Mouse (Mus musculus) embryo, embryonic 10.5 days (tissue): ENCODE results near the gene Krtap16-1.

Experiments
- DNase-seq: peaks from one replicate; pipeline ENCODE4 v3.0.0-alpha.2; 2015; ENCODE audit warnings: low spot score

Gene Krtap16-1

DNA sequence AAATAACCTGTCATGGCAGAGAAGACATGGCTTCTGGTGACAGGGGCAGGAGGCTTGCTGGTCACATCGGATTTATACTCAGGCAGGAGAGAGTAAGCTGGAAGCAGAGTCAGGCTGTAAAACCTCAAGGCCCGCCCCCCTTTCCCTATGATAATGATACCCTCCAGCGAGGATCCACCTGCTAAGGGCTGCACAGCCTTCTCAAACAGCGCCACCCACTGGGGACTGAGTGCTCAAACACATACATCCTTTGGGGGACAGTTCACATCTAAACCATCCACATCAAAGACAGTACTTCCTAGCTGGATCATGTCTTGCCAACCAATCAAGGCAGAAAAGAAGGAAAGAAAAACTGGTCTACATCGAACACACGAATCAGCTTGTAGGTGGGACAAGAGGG is 22.2 kb downstream of the Krtap16-1 start:
- peak; percentile 21 for DNase-seq

DNA sequence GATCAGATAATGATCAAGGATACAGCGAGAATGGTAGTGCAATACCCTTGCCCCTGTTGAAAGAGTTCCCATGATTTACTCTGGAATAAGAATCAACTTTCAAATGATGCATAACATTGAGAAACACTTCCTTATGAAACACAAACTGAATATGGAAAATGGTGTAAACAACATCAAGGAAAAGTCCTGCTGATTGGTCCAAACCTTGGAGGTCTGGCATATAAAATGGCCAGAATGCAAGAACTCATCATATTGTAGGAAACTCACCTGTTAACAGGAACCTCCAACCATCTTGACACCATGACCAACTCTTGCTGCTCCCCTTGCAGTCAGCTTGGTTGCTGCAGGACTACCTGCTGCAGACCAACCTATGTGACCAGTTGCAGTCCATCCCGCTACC is 38.2 kb downstream of the Krtap16-1 start, which contains the start of gene Krtap9-5:
Gene Krtap9-5, plus strand, starts transcription at position 301 of the 400 bp plus-strand sequence.
- DNase-seq, result no peak

- DNase-seq, result no peak
These were observed 48.6 kb downstream of the Krtap16-1 start for GRCm38 (mm10) chr11:99937751-99938264.

DNA sequence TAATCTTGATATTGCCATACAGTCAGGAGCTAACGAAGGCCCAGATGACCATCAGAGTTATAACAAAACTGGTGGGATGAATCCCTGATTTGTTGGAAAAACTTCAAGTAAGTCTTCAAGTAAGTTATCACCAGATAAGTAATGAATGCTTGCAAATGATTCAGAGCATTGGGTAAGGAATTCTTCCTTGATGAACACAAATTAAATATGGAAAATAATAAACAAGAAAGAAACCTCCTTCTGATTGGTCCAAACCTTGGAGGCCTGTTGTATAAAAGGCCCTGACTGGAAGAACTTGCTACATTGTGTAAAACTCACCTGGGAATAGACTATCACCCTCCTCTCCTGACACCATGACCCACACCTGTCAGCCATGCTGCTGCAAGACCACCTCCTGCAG is 50.4 kb downstream of the Krtap16-1 start, which contains the start of gene Krtap31-2:
Gene Krtap31-2, plus strand, starts transcription at position 301 of the 400 bp plus-strand sequence.
- DNase-seq, result no peak
